Mouse (Mus musculus): Measurements from ENCODE around the gene Gm6034. TPM values are rescaled to one million over a fixed set of nuclear protein-coding genes. Genes with fewer than 3 reads are reported as not detected.
"Not testable (repeated sequence)": the region's sequence is repeated elsewhere in the genome, so short reads cannot be mapped to it uniquely, and the experiment has no call there.

Gene Gm6034
- polyA plus RNA-seq, 1 experiment from 2014 or later = not detected

GRCm38 (mm10) chr17:36000349-36000748 lies 42.4 kb upstream of the Gm6034 start:
- no peaks in the 10 kb centered on the region for H3K36me3 ChIP-seq (ENCODE audit: control insufficient read depth, insufficient read depth, low read length)
- no peak overlapping the region for H3K4me3 ChIP-seq (ENCODE audit: low read depth, low read length)
- 86% methylated on average over 4 of the region's 4 CpGs for WGBS (ENCODE audit: insufficient replicate concordance)
- no peak overlapping the region for H3K4me2 ChIP-seq
- no peaks in the 10 kb centered on the region for H3K27me3 ChIP-seq (ENCODE audit: control insufficient read depth, insufficient read depth, low read length)
- ATAC-seq (replicated peaks; ENCODE audit: insufficient number of reproducible peaks, low FRiP score, low TSS enrichment) = no peak
- peaks cover 3% of the 10 kb centered on the region; the same call in 1 of the 2 replicates for H3K4me1 ChIP-seq (ENCODE audit: control insufficient read depth, insufficient read depth, low read length)
- H3K9me3 ChIP-seq (replicated peaks; ENCODE audit: control insufficient read depth, low read length) = no peaks in the 10 kb centered on the region
- H3K27ac ChIP-seq (ENCODE audit: low read depth, low read length) = no peak overlapping the region
- no peak overlapping the region for H3K9ac ChIP-seq (ENCODE audit: low read depth, low read length)

GRCm38 (mm10) chr17:36001121-36001897 lies 41.5 kb upstream of the Gm6034 start:
- peak overlapping the region; percentile 11; the same call in 1 of the 2 replicates for H3K27ac ChIP-seq (ENCODE audit: low read depth, low read length)
- 90% methylated on average over 12 of the region's 12 CpGs for WGBS (ENCODE audit: insufficient replicate concordance)
- H3K9ac ChIP-seq (ENCODE audit: low read depth, low read length) = no peak overlapping the region
- H3K27me3 ChIP-seq (ENCODE audit: control insufficient read depth, insufficient read depth, low read length) = no peaks in the 10 kb centered on the region
- peak overlapping the region; percentile 2; the same call in 1 of the 2 replicates for H3K4me2 ChIP-seq
- no peak overlapping the region for H3K4me3 ChIP-seq (ENCODE audit: low read depth, low read length)
- no peaks in the 10 kb centered on the region for H3K9me3 ChIP-seq (replicated peaks; ENCODE audit: control insufficient read depth, low read length)
- no peak for ATAC-seq (replicated peaks; ENCODE audit: insufficient number of reproducible peaks, low FRiP score, low TSS enrichment)
- 0 out of 2 replicates have a peak, but pooled peaks cover 3% of the 10 kb centered on the region for H3K36me3 ChIP-seq (ENCODE audit: control insufficient read depth, insufficient read depth, low read length)
- no peaks in the 10 kb centered on the region for H3K4me1 ChIP-seq (ENCODE audit: control insufficient read depth, insufficient read depth, low read length)

DNA sequence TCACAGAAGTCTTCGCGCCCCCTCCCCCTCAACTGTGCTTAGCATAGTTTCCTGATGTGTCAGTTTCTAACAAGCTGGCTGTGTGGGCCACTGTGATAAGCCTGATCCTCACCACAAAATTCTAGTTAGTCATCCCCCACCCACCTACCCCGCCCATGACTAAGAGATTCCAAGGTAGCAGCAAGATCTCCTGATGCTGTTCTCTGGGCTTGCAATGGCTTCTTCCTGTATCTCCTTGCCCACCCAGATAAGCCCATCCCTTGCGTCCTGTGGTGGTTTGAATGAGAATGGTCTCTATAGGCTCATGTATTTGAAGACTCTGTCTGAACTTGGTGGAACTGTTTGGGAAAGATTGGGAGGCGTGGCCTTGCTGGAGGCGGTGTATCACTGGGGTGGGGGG lies 40.8 kb upstream of the Gm6034 start:
- Histone ChIP-seq H3K27me3 (ENCODE audit: control insufficient read depth, insufficient read depth, low read length) (no peaks in the 10 kb centered on the region), H3K4me1 (ENCODE audit: control insufficient read depth, insufficient read depth, low read length) (no peaks in the 10 kb centered on the region), H3K9ac (ENCODE audit: low read depth, low read length) (no peak overlapping the region), H3K4me3 (ENCODE audit: low read depth, low read length) (no peak overlapping the region), H3K9me3 (replicated peaks; ENCODE audit: control insufficient read depth, low read length) (no peaks in the 10 kb centered on the region), H3K36me3 (ENCODE audit: control insufficient read depth, insufficient read depth, low read length) (0 out of 2 replicates have a peak, but pooled peaks cover 3% of the 10 kb centered on the region), H3K4me2 (peak overlapping the region; percentile 2; the same call in 1 of the 2 replicates), H3K27ac (ENCODE audit: low read depth, low read length) (peak overlapping the region; percentile 47; the same call in 1 of the 2 replicates)
- peak; percentile 81 for ATAC-seq (replicated peaks; ENCODE audit: insufficient number of reproducible peaks, low FRiP score, low TSS enrichment)
- WGBS (ENCODE audit: insufficient replicate concordance) = 85% methylated on average over 6 of the region's 6 CpGs

DNA sequence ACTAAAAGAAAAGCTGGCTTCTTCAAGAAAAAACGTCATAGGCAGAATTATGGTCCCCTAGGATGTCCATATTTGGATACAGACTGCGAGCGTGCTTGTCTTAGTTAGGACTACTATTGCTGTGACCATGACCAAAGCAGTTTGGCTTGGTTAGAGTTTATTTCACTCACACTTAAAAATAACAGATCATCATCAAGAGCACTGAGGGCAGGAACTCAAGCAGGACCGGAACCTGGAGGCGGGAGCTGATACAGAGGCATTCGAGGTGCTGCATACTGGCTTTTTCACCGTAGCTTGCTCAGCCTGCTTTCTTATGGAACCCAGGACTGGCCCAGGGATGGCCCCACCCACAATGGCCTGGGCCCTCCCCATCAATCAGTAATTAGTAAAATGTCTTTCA lies 39.4 kb upstream of the Gm6034 start:
- ATAC-seq (replicated peaks; ENCODE audit: insufficient number of reproducible peaks, low FRiP score, low TSS enrichment) = no peak
- no peak overlapping the region for H3K4me3 ChIP-seq (ENCODE audit: low read depth, low read length)
- no peak overlapping the region for H3K4me2 ChIP-seq
- no peaks in the 10 kb centered on the region for H3K4me1 ChIP-seq (ENCODE audit: control insufficient read depth, insufficient read depth, low read length)
- no peak overlapping the region for H3K27ac ChIP-seq (ENCODE audit: low read depth, low read length)
- H3K9ac ChIP-seq (ENCODE audit: low read depth, low read length) = no peak overlapping the region
- 0 out of 2 replicates have a peak, but pooled peaks cover 3% of the 10 kb centered on the region for H3K36me3 ChIP-seq (ENCODE audit: control insufficient read depth, insufficient read depth, low read length)
- H3K27me3 ChIP-seq (ENCODE audit: control insufficient read depth, insufficient read depth, low read length) = no peaks in the 10 kb centered on the region
- 93% methylated on average over 7 of the region's 7 CpGs for WGBS (ENCODE audit: insufficient replicate concordance)
- no peaks in the 10 kb centered on the region for H3K9me3 ChIP-seq (replicated peaks; ENCODE audit: control insufficient read depth, low read length)

GRCm38 (mm10) chr17:36004409-36004808 lies 38.4 kb upstream of the Gm6034 start:
- H3K27ac ChIP-seq (ENCODE audit: low read depth, low read length); H3K36me3 ChIP-seq (ENCODE audit: control insufficient read depth, insufficient read depth, low read length); H3K9me3 ChIP-seq (replicated peaks; ENCODE audit: control insufficient read depth, low read length); H3K4me1 ChIP-seq (ENCODE audit: control insufficient read depth, insufficient read depth, low read length); H3K27me3 ChIP-seq (ENCODE audit: control insufficient read depth, insufficient read depth, low read length); ATAC-seq (replicated peaks; ENCODE audit: insufficient number of reproducible peaks, low FRiP score, low TSS enrichment); H3K4me3 ChIP-seq (ENCODE audit: low read depth, low read length); H3K9ac ChIP-seq (ENCODE audit: low read depth, low read length); H3K4me2 ChIP-seq: not testable (repeated sequence)
- 93% methylated on average over 7 of the region's 7 CpGs for WGBS (ENCODE audit: insufficient replicate concordance)

- Histone ChIP-seq H3K27ac (ENCODE audit: low read depth, low read length) (no peak overlapping the region), H3K9me3 (replicated peaks; ENCODE audit: control insufficient read depth, low read length) (no peaks in the 10 kb centered on the region), H3K36me3 (ENCODE audit: control insufficient read depth, insufficient read depth, low read length) (peaks cover 6% of the 10 kb centered on the region; the same call in 1 of the 2 replicates), H3K4me3 (ENCODE audit: low read depth, low read length) (no peak overlapping the region), H3K27me3 (ENCODE audit: control insufficient read depth, insufficient read depth, low read length) (no peaks in the 10 kb centered on the region), H3K9ac (ENCODE audit: low read depth, low read length) (no peak overlapping the region), H3K4me2 (no peak overlapping the region), H3K4me1 (ENCODE audit: control insufficient read depth, insufficient read depth, low read length) (no peaks in the 10 kb centered on the region)
- ATAC-seq (replicated peaks; ENCODE audit: insufficient number of reproducible peaks, low FRiP score, low TSS enrichment) = no peak
- 93% methylated on average over 5 of the region's 5 CpGs for WGBS (ENCODE audit: insufficient replicate concordance)
Observed at GRCm38 (mm10) chr17:36014977-36015376, 27.8 kb upstream of the Gm6034 start.

DNA sequence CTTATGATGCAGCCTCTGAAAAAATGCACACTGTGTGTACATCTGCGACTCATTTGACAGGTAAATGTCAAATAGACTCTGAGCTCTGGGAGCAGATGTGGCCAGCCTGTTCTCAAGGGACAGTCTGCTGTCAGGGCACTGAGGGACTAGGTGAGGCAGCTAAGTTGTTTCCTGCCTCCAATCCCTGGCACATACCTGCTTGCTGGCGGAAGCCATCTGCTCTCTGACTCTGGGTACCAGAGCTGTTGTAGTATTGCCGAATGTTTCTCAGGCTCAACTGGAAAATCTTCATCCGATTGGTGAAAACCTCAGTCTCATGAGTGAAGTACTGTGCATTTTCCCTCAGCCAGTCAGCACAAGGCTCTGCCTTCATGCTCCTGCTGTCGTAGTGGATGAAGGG lies 25.7 kb upstream of the Gm6034 start:
- 91% methylated on average over 5 of the region's 5 CpGs for WGBS (ENCODE audit: insufficient replicate concordance)
- ATAC-seq (replicated peaks; ENCODE audit: insufficient number of reproducible peaks, low FRiP score, low TSS enrichment) = no peak
- H3K4me3 ChIP-seq (ENCODE audit: low read depth, low read length) = no peak overlapping the region

GRCm38 (mm10) chr17:36018979-36019378 lies 23.8 kb upstream of the Gm6034 start:
- no peak overlapping the region for H3K9ac ChIP-seq (ENCODE audit: low read depth, low read length)
- 0 out of 2 replicates have a peak overlapping the region, but pooled peaks have one; percentile 10 for H3K4me3 ChIP-seq (ENCODE audit: low read depth, low read length)
- no peaks in the 10 kb centered on the region for H3K27me3 ChIP-seq (ENCODE audit: control insufficient read depth, insufficient read depth, low read length)
- no peak overlapping the region for H3K27ac ChIP-seq (ENCODE audit: low read depth, low read length)
- no peak for ATAC-seq (replicated peaks; ENCODE audit: insufficient number of reproducible peaks, low FRiP score, low TSS enrichment)
- H3K9me3 ChIP-seq (replicated peaks; ENCODE audit: control insufficient read depth, low read length) = no peaks in the 10 kb centered on the region
- peaks cover 3% of the 10 kb centered on the region; the same call in 1 of the 2 replicates for H3K4me1 ChIP-seq (ENCODE audit: control insufficient read depth, insufficient read depth, low read length)
- peaks cover 6% of the 10 kb centered on the region; the same call in 1 of the 2 replicates for H3K36me3 ChIP-seq (ENCODE audit: control insufficient read depth, insufficient read depth, low read length)
- peak overlapping the region; percentile 31 for H3K4me2 ChIP-seq
- WGBS (ENCODE audit: insufficient replicate concordance) = 49% methylated on average over 2 of the region's 2 CpGs

More for the DNA sequence above, 25.7 kb upstream of the Gm6034 start:
- no peaks in the 10 kb centered on the region for H3K4me1 ChIP-seq (ENCODE audit: control insufficient read depth, insufficient read depth, low read length)
- no peak overlapping the region for H3K9ac ChIP-seq (ENCODE audit: low read depth, low read length)
- H3K27me3 ChIP-seq (ENCODE audit: control insufficient read depth, insufficient read depth, low read length) = no peaks in the 10 kb centered on the region
- no peak overlapping the region for H3K27ac ChIP-seq (ENCODE audit: low read depth, low read length)
- H3K9me3 ChIP-seq (replicated peaks; ENCODE audit: control insufficient read depth, low read length) = no peaks in the 10 kb centered on the region
- H3K36me3 ChIP-seq (ENCODE audit: control insufficient read depth, insufficient read depth, low read length) = peaks cover 6% of the 10 kb centered on the region; the same call in 1 of the 2 replicates
- no peak overlapping the region for H3K4me2 ChIP-seq
